Mouse (Mus musculus) liver, adult 2 months (tissue): ENCODE results near the gene Pde4d.

ENCODE experiments used
- CTCF ChIP-seq: fragments of 200-500 bp; IDR thresholded peaks from 2 replicates; pipeline ENCODE4 v1.5.1; 2011; ENCODE audit warnings: low read depth, low read length, control low read depth
- POLR2A ChIP-seq: fragments of 200-500 bp; IDR thresholded peaks from 2 replicates; pipeline ENCODE4 v1.6.1; 2011; ENCODE audit warnings: low read length, control low read depth; ENCODE audit not compliant: insufficient read depth; ENCODE audit errors: extremely low read depth

DNA sequence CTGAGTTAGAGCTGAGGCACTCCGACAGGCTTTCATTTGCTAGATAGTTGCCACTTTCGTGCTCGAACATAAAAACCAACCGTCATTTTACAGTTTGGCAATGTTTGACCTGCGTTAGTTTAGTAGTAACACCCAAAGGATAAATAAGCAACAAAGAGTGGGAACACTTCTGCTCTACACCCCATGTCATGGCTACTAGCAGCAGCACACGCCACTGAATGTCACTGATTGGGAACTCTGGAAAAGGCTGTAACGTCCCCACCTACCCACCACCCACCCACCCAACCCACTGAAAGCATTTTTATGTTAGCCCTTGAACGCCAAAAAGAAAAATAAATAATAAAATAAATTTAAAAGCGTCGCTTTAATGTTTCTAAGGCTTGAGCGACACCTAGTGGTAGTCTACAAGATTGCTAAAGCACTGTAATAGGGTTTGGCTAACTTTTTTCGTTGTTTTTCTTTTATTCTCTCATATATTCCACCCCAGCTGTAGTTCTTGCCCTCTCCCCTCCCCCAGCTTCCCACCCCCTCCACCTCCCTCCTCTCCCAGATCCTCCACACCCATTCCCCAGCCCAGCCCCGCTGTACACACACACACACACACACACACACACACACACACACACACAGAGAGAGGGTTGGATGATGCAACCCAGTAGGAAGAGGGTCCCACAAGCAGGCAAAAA lies 763.2 kb downstream of the Pde4d start:
- TF ChIP-seq POLR2A (no peak), CTCF (no peak)
